Mouse (Mus musculus) MEL (cell line): ENCODE data around the gene Olfr521. TPM values are rescaled to one million over a fixed set of nuclear protein-coding genes. Genes with fewer than 3 reads are reported as not detected.
A peak's percentile ranks its signal among the peaks of the same experiment; 100 is the strongest.
"Not testable (repeated sequence)": the region's sequence is repeated elsewhere in the genome, so short reads cannot be mapped to it uniquely, and the experiment has no call there.

Source experiments
- DNase-seq: peaks from one replicate; pipeline ENCODE4 v3.0.0; 2011; ENCODE audit warnings: low read depth, low spot score
- H3K27ac ChIP-seq: 2 replicates; pipeline ENCODE4 v1.5.1; 2012; ENCODE audit warnings: low read depth, mild to moderate bottlenecking, control low read depth, low read length, moderate library complexity; ENCODE audit not compliant: control insufficient read depth
- H3K27me3 ChIP-seq, 2 experiments: fragments of 150-350 bp in 1 of 2; sonication (generic) in 1 of 2; 2 replicates each; pipeline ENCODE4 v1.6.1; 2012; ENCODE audit warnings: low read length in 2 of 2, mild to moderate bottlenecking in 2 of 2, improper control_type of control experiment in 1 of 2, moderate library complexity in 1 of 2; ENCODE audit not compliant: insufficient read depth in 2 of 2, control insufficient read depth in 1 of 2
- H3K36me3 ChIP-seq, 2 experiments: 2 replicates each; pipeline ENCODE4 v1.6.1; 2012 to 2014; ENCODE audit warnings: low read length in 2 of 2, improper control_type of control experiment in 1 of 2, inconsistent platforms in 1 of 2, mild to moderate bottlenecking in 1 of 2; ENCODE audit not compliant: insufficient read depth in 2 of 2, control insufficient read depth in 1 of 2
- H3K4me1 ChIP-seq, 2 experiments: fragments of 150-350 bp in 1 of 2; sonication (generic) in 1 of 2; 2 replicates each; pipeline ENCODE4 v1.6.1; 2012; ENCODE audit warnings: low read length in 2 of 2, improper control_type of control experiment in 1 of 2, mild to moderate bottlenecking in 1 of 2; ENCODE audit not compliant: insufficient read depth in 2 of 2, control insufficient read depth in 1 of 2
- H3K4me3 ChIP-seq, 2 experiments: fragments of 150-350 bp in 1 of 2; sonication (generic) in 1 of 2; 2 replicates each; pipeline ENCODE4 v1.5.1; 2012; ENCODE audit warnings: low read depth in 2 of 2, low read length in 2 of 2, mild to moderate bottlenecking in 2 of 2, moderate library complexity in 2 of 2, control low read depth in 1 of 2, improper control_type of control experiment in 1 of 2; ENCODE audit not compliant: control insufficient read depth in 1 of 2, insufficient read depth in 1 of 2
- H3K79me2 ChIP-seq: 2 replicates; pipeline ENCODE4 v1.6.1; 2012; ENCODE audit warnings: mild to moderate bottlenecking, low read length, moderate library complexity; ENCODE audit not compliant: control insufficient read depth, poor library complexity, insufficient read depth
- H3K9ac ChIP-seq: 2 replicates; pipeline ENCODE4 v1.6.1; 2012; ENCODE audit warnings: low read depth, mild to moderate bottlenecking, control low read depth, low read length, moderate library complexity; ENCODE audit not compliant: control insufficient read depth, poor library complexity, severe bottlenecking
- H3K9me3 ChIP-seq: fragments of 150-350 bp; sonication (generic); replicated peaks from 2 replicates; pipeline ENCODE4 v1.6.1; 2012; ENCODE audit warnings: mild to moderate bottlenecking, low read length, improper control_type of control experiment, moderate library complexity; ENCODE audit not compliant: insufficient read depth
- CHD1 ChIP-seq: IDR thresholded peaks from 2 replicates; pipeline ENCODE4 v1.6.1; 2012; ENCODE audit warnings: low read depth, mild to moderate bottlenecking, inconsistent platforms, low read length, improper control_type of control experiment
- CHD2 ChIP-seq: IDR thresholded peaks from 2 replicates; pipeline ENCODE4 v1.6.1; 2011; ENCODE audit warnings: low read length, improper control_type of control experiment
- CTCF ChIP-seq, 3 experiments: IDR thresholded peaks in 2 of 3; conservative IDR thresholded peaks in 1 of 3; 2 replicates each; pipeline ENCODE4 v1.5.1; 2011 to 2012; ENCODE audit warnings: low read length in 3 of 3, low read depth in 2 of 3, mild to moderate bottlenecking in 2 of 3, improper control_type of control experiment in 1 of 3, inconsistent platforms in 1 of 3, mixed read lengths in 1 of 3, moderate library complexity in 1 of 3; ENCODE audit not compliant: control insufficient read depth in 1 of 3, insufficient read depth in 1 of 3, poor library complexity in 1 of 3, severe bottlenecking in 1 of 3
- EP300 ChIP-seq, 2 experiments: IDR thresholded peaks; 2 replicates each; pipeline ENCODE4 v1.6.1; 2011; ENCODE audit warnings: improper control_type of control experiment in 2 of 2, low read length in 2 of 2, low read depth in 1 of 2, mild to moderate bottlenecking in 1 of 2
- ETS1 ChIP-seq: IDR thresholded peaks from 2 replicates; pipeline ENCODE4 v1.6.1; 2012; ENCODE audit warnings: low read depth, mild to moderate bottlenecking, inconsistent platforms, low read length, improper control_type of control experiment, moderate library complexity
- GABPA ChIP-seq: IDR thresholded peaks from 2 replicates; pipeline ENCODE4 v1.6.1; 2012; ENCODE audit warnings: low read depth, mild to moderate bottlenecking, inconsistent platforms, low read length, improper control_type of control experiment, moderate library complexity
- GATA1 ChIP-seq: IDR thresholded peaks from 2 replicates; pipeline ENCODE4 v1.6.1; 2011; ENCODE audit warnings: low read depth, low read length, improper control_type of control experiment
- HCFC1 ChIP-seq: IDR thresholded peaks from 2 replicates; pipeline ENCODE4 v1.6.1; 2012; ENCODE audit warnings: low read depth, mild to moderate bottlenecking, inconsistent platforms, low read length, improper control_type of control experiment, moderate library complexity
- MAFK ChIP-seq: IDR thresholded peaks from 2 replicates; pipeline ENCODE4 v1.6.1; 2011; ENCODE audit warnings: low read depth, mild to moderate bottlenecking, low read length, improper control_type of control experiment, borderline replicate concordance
- MAX ChIP-seq: IDR thresholded peaks from 2 replicates; pipeline ENCODE4 v1.6.1; 2011; ENCODE audit warnings: low read length, improper control_type of control experiment
- MXI1 ChIP-seq: IDR thresholded peaks from 2 replicates; pipeline ENCODE4 v1.6.1; 2011; ENCODE audit warnings: mild to moderate bottlenecking, low read depth, low read length, improper control_type of control experiment
- MYB ChIP-seq: IDR thresholded peaks from 2 replicates; pipeline ENCODE4 v1.6.1; 2011; ENCODE audit warnings: mild to moderate bottlenecking, low read depth, low read length, improper control_type of control experiment
- NELFE ChIP-seq: IDR thresholded peaks from 2 replicates; pipeline ENCODE4 v1.6.1; 2011; ENCODE audit warnings: low read depth, low read length, improper control_type of control experiment
- POLR2AphosphoS5 ChIP-seq: IDR thresholded peaks from 2 replicates; pipeline ENCODE4 v1.6.1; 2012; ENCODE audit warnings: low read depth, borderline replicate concordance, mild to moderate bottlenecking, inconsistent platforms, low read length, moderate library complexity, mixed read lengths
- RAD21 ChIP-seq: IDR thresholded peaks from 2 replicates; pipeline ENCODE4 v1.6.1; 2011; ENCODE audit warnings: mild to moderate bottlenecking, low read depth, low read length, improper control_type of control experiment
- SIN3A ChIP-seq: IDR thresholded peaks from 2 replicates; pipeline ENCODE4 v1.6.1; 2012; ENCODE audit warnings: low read length, improper control_type of control experiment, inconsistent platforms
- SMC3 ChIP-seq: IDR thresholded peaks from 2 replicates; pipeline ENCODE4 v1.6.1; 2011; ENCODE audit warnings: low read depth, low read length, improper control_type of control experiment
- TAL1 ChIP-seq: IDR thresholded peaks from 2 replicates; pipeline ENCODE4 v1.6.1; 2012; ENCODE audit warnings: mild to moderate bottlenecking, inconsistent platforms, low read length, moderate library complexity, mixed read lengths
- UBTF ChIP-seq: IDR thresholded peaks from 2 replicates; pipeline ENCODE4 v1.6.1; 2012; ENCODE audit warnings: low read depth, mild to moderate bottlenecking, inconsistent platforms, low read length, improper control_type of control experiment, moderate library complexity, borderline replicate concordance; ENCODE audit not compliant: insufficient read depth
- USF1 ChIP-seq: IDR thresholded peaks from 2 replicates; pipeline ENCODE4 v1.6.1; 2014; ENCODE audit warnings: low read depth, mild to moderate bottlenecking, inconsistent platforms, low read length, improper control_type of control experiment, moderate library complexity
- USF2 ChIP-seq, 2 experiments: IDR thresholded peaks; 2 replicates each; pipeline ENCODE4 v1.6.1; 2011 to 2012; ENCODE audit warnings: improper control_type of control experiment in 2 of 2, low read length in 2 of 2, borderline replicate concordance in 1 of 2, inconsistent platforms in 1 of 2, low read depth in 1 of 2, mild to moderate bottlenecking in 1 of 2; ENCODE audit not compliant: insufficient read depth in 1 of 2
- ZKSCAN1 ChIP-seq: IDR thresholded peaks from 2 replicates; pipeline ENCODE4 v1.6.1; 2012; ENCODE audit warnings: low read depth, mild to moderate bottlenecking, inconsistent platforms, low read length, improper control_type of control experiment, moderate library complexity
- polyA plus RNA-seq, 2 experiments: library from polyadenylated mRNA; stranded (reverse) in 1 of 2; unstranded in 1 of 2; fragments of >175 nt in 1 of 2; fragments of >200 nt in 1 of 2; gene quantifications; 2 replicates each; pipeline versions ENCODE4 v1.2.1 to v1.2.4; 2012; ENCODE audit warnings: low replicate concordance in 2 of 2, low read depth in 1 of 2; ENCODE audit not compliant: insufficient read length in 2 of 2, insufficient read depth in 1 of 2, missing spikeins in 1 of 2
- total RNA-seq: library from RNA; depleted of rRNA; stranded (reverse); fragments of 300-350 nt; gene quantifications from 2 replicates; pipeline ENCODE4 v1.2.3, GENCODE M21; 2012

The Olfr521 gene
- total and polyA plus RNA-seq, 3 experiments: not detected

- no peaks in the 10 kb centered on the region for H3K9me3 ChIP-seq
- no peaks in the 10 kb centered on the region for H3K27me3 ChIP-seq
- no peaks in the 10 kb centered on the region for H3K4me1 ChIP-seq
- H3K4me3 ChIP-seq: no peak overlapping the region
- TF ChIP-seq CHD1: no peak
- no peak for TF ChIP-seq GABPA
- TF ChIP-seq GATA1: no peak
- no peak for TF ChIP-seq POLR2AphosphoS5
- TF ChIP-seq MAX: no peak
- no peak for TF ChIP-seq USF2 (IDR thresholded peaks at IDR 0.05; ENCODE audit: borderline replicate concordance in 1 of 2, insufficient read depth in 1 of 2, low read depth in 1 of 2, low read length in 2 of 2)
- H3K36me3 ChIP-seq: no peaks in the 10 kb centered on the region; a peak in 1 of 4 replicates
- H3K79me2 ChIP-seq: no peaks in the 10 kb centered on the region
- no peak overlapping the region for H3K9ac ChIP-seq
- H3K27ac ChIP-seq: no peak overlapping the region
- DNase-seq: no peak
Observed at GRCm38 (mm10) chr7:99811661-99812060, 48.4 kb downstream of the Olfr521 start.

DNA sequence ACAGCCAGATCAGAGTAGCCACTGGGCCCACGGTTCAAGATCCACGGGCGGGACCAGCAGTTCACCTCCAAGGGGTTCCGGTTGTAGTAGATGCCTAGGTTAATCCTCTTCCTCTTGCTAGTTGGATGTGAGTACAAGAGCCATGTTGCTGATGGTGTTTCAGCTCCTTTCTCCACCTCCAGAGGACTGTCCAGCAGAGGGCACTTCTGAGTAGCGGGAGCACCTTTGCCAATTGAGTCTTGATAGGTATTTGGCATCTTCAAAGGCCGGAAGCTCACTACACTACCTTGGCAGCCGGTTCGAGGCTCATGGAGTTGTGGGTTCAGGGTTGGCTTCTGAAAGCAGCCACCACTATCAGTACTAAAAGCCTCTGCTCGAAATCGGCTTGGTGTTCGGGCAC lies 50.1 kb downstream of the Olfr521 start:
- TF ChIP-seq HCFC1 (no peak), EP300 (IDR thresholded peaks at IDR 0.05; ENCODE audit: low read depth in 1 of 2, low read length in 2 of 2) (no peak), POLR2AphosphoS5 (no peak), MAX (no peak), TAL1 (no peak), CTCF (IDR thresholded peaks at IDR 0.05 in 2 of 3, conservative IDR thresholded peaks at IDR 0.05 in 1 of 3; ENCODE audit: control insufficient read depth in 1 of 3, insufficient read depth in 1 of 3, low read depth in 2 of 3, low read length in 3 of 3, poor library complexity in 1 of 3, severe bottlenecking in 1 of 3) (peak; percentile 59 to 72 (median 71)), SMC3 (peak; percentile 83), MXI1 (no peak), RAD21 (peak; percentile 49), MYB (no peak), SIN3A (no peak), ZKSCAN1 (no peak), CHD2 (no peak), ETS1 (no peak), USF1 (no peak), UBTF (no peak), NELFE (no peak), MAFK (no peak)
- Histone ChIP-seq H3K36me3 (no peaks in the 10 kb centered on the region; a peak in 1 of 4 replicates), H3K79me2 (no peaks in the 10 kb centered on the region), H3K4me3 (no peak overlapping the region), H3K9ac (no peak overlapping the region), H3K4me1 (no peaks in the 10 kb centered on the region), H3K27me3 (no peaks in the 10 kb centered on the region), H3K9me3 (no peaks in the 10 kb centered on the region), H3K27ac (no peak overlapping the region)
- peak; percentile 47 for DNase-seq

DNA sequence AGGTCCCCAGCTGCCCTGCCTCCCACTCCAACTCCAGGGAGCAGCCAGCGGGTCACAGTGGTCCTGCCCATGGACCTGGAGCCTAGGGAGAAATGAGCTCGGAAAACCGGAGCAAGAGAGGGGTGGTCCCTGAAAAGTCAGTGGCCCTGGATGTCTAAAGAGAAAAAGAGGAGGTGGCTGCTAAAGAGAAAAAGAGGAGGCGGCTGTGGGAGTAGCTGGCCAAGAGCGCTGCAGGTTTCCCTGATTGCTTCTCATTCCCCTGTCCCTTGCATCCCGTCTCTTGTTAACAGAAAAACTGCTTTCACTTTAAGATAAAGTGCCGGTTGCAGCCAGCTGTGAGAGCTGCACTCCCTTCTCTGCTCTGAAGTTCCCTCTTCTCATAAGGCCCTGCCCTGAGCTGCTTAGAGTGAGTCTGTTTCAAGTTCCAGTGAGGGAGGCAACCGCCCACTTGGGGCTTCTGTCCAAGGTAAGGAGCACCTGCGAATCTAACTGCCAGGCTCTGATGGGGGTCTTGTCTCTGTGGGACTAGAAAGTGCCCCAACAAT lies 54.9 kb downstream of the Olfr521 start:
- not testable (repeated sequence) for H3K27ac ChIP-seq, DNase-seq, H3K27me3 ChIP-seq, H3K79me2 ChIP-seq, H3K4me3 ChIP-seq, H3K9me3 ChIP-seq, H3K9ac ChIP-seq
- Histone ChIP-seq H3K4me1 (peaks cover 13 to 17% of the 10 kb centered on the region in 2 experiments), H3K36me3 (peaks cover 0 to 16% of the 10 kb centered on the region in 2 experiments; a peak in 2 of 4 replicates)
